Mouse (Mus musculus) MN1 (cell line): ENCODE results near the gene Gnaq.

Experiments
- DNase-seq: peaks from one replicate; pipeline ENCODE4 v3.0.0-alpha.2; 2016; ENCODE audit warnings: low spot score

Gene Gnaq

DNA sequence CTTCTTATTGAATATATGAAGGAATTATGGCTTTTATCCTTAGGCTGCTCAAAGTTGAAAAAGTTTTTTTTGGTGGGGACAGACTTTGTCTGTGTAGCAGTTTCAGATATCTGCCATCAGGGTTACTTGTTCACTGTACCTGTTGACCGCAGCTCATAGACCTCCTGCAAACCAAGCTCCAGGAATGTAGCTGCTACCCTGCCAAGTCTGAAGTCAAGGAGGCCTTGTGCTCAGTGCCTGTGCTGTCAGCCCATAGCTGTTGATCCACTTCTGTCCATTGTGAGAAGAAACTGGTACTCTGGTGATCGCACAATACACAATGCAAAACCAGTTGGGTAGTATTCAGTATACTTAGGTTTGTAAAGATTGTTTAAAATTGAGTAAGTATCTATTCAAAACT is 68.7 kb downstream of the Gnaq start:
- DNase-seq = no peak

DNA sequence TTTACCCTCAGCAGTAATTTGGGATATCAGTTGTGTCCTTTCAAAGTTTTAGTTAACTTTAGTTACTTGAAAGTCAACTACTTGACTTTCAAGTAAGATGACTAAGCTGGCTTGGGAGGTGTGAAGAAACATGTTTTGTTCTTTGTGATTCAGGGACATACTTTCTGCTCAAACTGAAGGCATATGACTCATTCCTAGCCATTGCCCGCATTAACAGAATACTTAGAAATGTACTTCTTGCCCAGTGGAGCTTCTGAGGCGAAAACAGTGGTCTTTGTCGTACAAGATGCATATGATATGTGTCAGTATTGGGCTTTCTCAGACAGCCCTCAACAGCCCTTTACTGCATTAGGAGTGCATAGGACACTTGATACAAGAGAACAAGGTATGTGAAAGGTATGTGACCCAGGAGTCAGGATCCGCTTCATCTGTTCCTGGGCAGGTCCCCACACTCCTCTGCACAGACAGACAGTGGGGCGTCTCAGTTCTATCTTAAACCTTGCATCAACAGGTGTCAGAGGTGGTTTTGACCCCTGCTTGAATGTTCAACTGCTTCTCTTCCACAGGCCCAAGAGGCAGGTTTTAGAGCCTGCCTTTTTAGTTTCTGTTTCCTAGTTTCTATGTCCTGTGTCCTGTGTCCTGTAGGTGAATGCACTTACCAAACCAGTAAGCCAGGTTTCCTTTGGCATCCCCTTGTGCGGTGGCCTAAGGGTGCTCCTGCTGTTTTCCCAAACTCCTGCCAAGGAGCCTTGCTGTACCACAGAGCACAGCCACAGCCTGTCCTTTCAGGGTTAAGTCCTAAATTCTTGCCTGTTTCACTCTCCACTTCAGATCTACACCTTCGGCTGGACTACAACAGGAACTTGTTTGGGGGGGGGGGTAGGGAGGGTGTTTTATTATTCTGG is 72.4 kb downstream of the Gnaq start:
- no peak for DNase-seq

- DNase-seq = no peak
These were observed 77.0 kb downstream of the Gnaq start for GRCm38 (mm10) chr19:16209616-16210015.

- no peak for DNase-seq
These were observed 82.3 kb downstream of the Gnaq start for GRCm38 (mm10) chr19:16214946-16215345.

DNA sequence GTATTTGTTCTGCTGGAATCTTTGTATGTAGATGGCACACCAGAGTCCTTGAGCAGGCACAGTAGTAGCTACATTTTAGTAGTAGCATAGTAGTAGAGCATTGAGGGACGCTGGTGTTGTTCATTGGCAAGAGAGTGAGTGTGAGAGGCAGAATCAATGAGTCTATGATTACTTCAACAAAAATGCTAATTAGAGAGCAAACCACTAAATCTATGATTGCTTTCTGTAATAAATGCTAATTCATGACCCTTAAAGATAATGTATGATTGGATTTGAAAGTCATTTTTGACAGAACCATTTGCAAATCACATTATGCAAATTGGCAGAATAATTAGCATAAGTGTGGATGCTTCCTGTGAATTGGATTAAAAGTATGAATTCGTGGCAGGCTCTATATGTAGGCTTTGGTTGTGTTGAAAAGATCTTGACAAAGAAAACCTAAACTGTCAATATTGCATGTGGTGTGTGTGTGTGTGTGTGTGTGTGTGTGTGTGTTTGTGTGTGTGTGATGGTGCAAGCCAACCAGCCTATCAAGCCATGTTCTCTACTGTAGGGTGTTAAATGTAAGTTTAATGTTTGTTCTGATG is 82.9 kb downstream of the Gnaq start:
- DNase-seq = no peak

- DNase-seq = no peak
These were observed 87.3 kb downstream of the Gnaq start for GRCm38 (mm10) chr19:16219978-16220377.

- no peak for DNase-seq
These were observed 89.9 kb downstream of the Gnaq start for GRCm38 (mm10) chr19:16222526-16222925.

DNA sequence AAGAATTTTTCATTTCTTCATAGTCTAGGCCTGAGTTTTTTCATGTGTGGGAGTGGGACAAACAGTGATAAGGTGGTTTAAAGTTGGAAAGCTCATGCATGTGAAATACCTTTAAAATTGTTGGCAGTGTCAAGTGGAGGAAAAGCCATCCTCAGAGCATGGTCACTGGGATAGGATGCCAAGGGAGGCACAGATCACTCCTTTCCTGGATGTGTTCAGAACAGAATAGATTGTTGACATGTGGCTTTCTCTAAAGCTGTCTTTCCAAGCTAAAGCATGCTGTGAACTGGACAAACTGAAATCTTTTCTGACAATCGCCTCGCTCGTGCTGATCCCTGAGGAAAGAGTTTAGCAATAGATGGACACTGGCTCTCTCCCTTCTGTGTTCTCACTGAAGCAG is 90.5 kb downstream of the Gnaq start:
- no peak for DNase-seq

DNA sequence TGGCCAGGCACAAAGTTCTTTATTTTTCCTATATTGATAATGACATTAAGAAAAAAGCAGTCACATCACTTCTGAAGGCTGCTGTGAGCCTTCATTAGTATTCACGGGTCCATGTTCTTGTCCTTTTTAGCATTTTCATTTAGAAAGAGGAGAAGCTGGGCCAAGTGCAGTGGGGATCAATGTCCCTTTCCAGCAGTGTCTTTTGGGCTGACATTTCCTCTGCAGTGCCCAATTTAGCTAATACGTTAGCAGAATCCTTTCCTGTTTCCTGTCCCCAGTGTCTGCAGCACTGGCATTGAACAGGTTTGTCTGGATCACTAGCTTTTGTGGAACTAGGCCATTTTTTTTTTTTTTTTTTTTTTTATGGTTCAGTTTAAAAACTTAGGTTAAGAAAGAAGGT is 92.2 kb downstream of the Gnaq start:
- no peak for DNase-seq

GRCm38 (mm10) chr19:16231584-16231983 is 99.0 kb downstream of the Gnaq start:
- DNase-seq = no peak

DNA sequence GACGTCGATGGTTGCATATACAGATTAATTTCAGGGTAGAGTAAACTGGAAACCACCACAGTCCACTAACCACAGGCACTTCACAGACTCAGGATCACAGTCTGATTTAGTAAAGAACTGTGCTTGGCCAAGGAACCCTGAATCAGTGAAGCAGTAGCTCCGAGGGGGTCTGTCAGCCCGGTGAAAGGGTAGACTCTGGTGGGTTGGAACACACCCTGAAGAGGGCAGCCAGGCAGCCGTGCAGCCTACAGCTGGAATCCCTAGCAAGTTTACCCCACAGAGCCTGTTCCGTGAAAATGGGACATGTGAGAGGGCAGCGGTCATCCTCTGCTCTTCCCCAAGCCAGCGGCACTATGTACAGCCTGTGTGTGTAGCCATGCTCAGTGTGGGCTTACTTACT is 103.0 kb downstream of the Gnaq start:
- no peak for DNase-seq

DNA sequence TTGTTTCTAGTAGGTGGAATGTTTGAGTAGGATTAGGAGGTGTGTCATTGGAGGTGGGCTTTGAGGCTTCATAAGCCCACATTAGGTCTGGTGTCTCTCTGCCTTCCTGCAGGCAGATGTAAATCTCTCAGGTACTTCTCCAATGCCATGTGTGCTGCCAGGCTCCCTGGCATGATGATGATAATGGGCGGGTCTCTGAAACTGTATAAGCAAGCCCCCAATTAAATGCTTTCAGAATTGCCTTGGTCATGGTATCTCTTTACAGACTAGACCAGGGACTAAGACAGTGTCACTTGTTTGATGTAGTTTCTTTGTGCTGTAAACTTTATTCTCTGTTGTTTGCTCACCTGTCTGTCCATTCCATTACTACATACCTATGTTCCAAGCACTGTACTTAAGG is 104.4 kb downstream of the Gnaq start:
- no peak for DNase-seq

GRCm38 (mm10) chr19:16238072-16238471 is 105.4 kb downstream of the Gnaq start:
- DNase-seq = no peak

DNA sequence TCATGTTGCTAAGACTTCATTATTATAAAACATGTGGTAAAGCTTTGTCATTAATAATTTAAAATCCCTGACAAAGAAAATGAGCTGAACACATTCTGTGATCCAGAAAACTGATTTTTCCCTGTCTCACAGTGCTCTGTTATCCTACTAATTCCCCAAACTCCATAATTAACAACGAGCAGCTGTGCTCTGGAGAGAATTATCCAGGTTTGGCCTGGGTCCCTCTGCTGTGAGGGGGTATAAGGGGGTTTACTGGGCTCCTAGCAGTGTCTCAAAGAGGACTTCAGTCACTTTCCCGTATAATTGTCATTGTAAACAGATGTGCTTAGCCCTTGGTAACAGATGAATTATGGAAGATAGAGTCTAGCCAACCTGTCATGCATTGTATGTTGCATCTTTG is 105.9 kb downstream of the Gnaq start:
- DNase-seq = no peak

GRCm38 (mm10) chr19:16242708-16243107 is 110.1 kb downstream of the Gnaq start:
- DNase-seq = no peak

DNA sequence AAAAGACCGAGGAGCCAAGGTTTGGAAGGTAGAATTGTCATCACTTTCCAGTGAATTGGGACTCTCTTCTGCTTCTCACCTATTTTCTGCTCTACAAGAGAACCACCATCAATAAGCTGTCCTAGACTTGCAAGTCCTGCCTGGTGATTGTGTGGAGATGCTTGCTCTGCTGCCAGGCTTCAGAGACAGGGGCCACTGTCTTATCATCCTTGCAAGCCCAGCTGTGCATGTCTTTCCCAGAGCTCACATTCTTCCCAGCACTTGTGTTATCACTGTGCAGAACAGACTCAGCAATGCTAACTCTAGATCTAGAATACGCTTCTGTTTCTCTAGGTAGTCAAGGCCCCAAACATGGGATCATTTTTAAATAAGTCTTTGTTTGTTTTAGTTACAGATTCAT is 116.4 kb downstream of the Gnaq start:
- no peak for DNase-seq

- DNase-seq = no peak
These were observed 118.3 kb downstream of the Gnaq start for GRCm38 (mm10) chr19:16250921-16251320.

- DNase-seq = no peak
These were observed 119.2 kb downstream of the Gnaq start for GRCm38 (mm10) chr19:16251819-16252218.

- no peak for DNase-seq
These were observed 120.1 kb downstream of the Gnaq start for GRCm38 (mm10) chr19:16252696-16253095.

DNA sequence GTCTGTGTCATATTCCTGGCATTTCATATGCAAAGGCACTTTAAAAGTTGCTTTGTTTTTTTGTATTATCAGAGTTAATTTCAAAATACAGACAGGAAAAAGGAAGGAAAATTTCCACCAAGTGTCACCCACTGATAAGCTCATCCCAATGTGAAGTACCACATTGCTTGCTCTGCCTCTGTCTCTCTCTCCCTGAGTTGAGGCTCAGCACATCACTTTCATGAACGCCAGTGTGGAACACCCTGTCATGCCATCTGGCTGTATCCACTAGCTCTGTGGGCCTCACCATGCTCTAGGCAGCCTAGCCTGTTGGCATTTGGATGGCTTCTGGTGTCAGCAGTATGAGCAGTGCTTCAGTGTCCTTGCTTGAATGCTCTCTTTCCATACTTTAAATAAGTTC is 122.2 kb downstream of the Gnaq start:
- DNase-seq = no peak

- DNase-seq = no peak
These were observed 122.7 kb downstream of the Gnaq start for GRCm38 (mm10) chr19:16255294-16255693.

- DNase-seq = no peak
These were observed 126.2 kb downstream of the Gnaq start for GRCm38 (mm10) chr19:16258766-16259355.

DNA sequence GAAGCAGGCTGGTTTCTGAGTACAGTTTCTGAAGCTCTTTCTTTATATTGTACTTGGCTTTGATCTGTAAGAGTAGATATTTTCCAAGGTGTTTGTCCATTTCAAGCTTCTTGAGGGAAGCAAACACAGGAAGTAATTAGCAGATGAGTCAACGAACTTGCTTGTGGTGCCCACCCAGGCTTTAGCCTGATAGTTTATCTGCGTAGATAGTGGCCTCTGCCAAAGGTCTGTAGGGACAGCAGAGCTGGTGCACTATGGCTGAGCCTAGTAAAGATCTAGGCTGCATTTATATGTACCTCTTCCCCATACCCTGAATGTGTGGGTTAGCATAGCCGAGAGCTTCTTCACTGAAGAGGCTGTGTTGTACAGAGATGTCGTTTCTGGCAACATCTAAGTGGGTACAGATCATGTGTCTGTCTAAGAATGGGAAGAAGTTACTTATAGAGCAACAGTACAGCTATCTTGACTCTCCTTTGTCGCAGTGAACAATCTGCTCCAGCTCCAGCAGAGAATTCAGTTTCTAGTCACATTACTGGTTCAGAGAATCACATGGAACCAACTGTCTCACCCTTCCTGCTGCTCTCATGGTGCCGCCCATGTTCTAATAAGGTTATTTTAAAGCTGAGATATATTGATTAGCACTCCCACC is 127.3 kb downstream of the Gnaq start:
- no peak for DNase-seq
